Mouse (Mus musculus) frontal cortex, postnatal 25 days (tissue): ENCODE measurements around the gene Haus4.

Experiments
- DNase-seq, 2 experiments: peaks; one replicate each; pipeline ENCODE4 v3.0.0; 2022; ENCODE audit warnings: low spot score in 2 of 2

Gene Haus4

DNA sequence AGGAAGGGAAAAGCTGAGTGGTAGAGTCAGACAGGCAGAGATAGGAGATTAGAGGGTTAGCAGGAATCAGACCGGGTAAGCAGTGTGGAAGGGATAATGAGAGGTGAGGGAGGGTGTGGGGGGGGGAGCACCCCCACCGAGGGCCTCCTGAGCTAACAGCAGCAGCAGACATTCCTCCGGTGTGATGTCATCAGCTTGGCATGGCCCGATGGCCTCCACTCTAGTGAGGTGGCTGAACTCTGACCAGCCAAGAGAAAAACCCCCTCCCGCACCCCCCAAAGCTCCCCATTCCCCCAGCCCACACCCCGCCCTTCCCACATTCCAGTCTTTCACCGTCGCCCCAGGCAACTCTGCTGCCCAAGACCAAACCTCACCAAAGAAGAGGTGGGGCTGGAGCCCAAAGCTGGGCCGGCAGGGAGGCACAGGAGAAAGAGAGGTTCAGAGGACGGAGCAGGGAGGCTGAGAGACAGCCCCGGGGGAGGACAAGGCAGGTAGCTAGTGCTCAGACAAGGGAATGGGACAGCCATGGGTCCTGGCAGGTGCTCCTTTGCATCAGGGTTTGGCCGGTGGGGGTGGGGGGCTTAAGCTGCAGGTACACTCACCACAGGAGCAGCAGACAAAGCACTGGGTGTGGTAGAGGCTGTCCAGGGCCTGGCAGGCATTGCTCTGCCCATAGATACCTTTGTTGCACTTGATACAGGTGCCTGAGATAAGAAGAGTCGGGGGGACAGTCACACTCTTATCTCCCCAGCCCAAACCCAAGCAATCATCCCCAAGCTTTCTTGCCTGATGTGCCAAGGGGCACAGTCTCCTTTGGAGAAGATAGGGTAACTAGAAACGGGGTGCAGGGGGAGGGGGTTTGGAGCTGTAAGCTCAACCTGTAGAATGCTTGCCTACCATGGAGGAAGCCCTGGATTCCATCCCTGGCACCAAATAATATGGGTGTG lies 18.6 kb upstream of the Haus4 start:
- DNase-seq = no peak

DNA sequence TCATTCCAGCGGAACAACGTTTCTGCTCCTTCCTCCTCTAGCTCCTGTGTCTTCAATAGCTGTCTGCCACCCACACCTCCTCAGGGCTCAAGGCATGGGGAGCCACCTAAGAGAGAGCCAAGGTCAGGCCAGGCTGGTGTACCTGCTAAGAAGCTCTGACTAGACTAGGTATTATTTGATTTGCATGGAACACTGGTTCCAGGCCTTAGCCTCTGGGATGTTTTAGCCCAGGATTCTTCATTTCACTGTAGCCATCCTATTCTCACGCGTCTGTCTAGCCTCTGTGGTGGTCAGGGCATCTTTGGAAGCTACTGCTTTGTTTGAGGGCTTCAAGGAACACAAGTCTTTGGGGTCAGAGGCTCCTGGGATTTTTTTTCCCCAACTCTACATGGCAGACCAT lies 17.7 kb upstream of the Haus4 start:
- no peak for DNase-seq

DNA sequence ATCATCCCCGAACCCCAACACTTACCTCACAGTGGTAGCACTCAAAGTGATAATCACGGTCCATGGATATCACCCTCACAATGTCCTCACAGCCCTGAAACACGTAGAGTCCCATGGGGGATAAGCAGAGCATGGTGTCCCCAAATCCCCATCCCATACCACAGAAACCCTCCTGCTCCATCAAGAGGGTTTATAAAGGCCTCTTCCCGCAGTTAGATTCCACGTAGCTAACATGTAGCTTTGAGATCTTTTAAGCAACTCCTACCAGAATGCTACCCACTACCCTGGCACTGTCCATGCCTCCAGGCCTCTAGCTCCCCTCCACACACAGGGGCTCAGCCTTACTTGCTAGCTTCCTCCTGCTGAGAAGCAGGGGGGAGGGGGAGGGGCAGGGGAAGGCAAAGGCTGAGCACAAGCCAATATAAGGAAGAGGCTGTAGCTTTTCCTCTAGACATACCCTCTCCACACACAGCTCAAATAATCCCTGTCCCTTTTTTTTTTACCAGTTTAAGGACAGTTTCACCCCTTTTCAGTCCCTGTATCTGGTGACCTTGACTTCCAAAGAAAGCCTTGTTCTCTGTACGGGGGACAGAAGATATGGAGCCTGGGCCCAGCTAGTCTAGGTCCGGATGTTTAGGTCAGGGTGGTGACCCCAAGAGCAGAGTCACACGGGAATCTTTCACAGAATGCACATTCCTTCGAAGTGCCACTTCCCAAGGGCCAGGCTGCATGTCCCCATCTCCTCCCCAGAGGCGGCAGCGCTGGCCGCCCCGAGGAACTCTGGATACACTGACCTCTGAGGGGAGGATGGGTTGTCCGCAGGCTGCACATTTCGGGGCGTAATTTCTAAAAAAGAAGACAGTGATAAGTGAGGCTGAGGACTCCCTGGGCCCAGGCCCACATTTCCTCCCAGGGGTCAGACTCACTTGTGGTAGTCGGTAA lies 15.3 kb upstream of the Haus4 start:
- DNase-seq = no peak

- peak; percentile 62 to 66 for DNase-seq
Observed at GRCm38 (mm10) chr14:54568694-54569414, 14.4 kb upstream of the Haus4 start.

GRCm38 (mm10) chr14:54560527-54561242 lies 6.3 kb upstream of the Haus4 start:
- DNase-seq = no peak

- no peak for DNase-seq
Observed at GRCm38 (mm10) chr14:54557330-54557729, 2.9 kb upstream of the Haus4 start.

DNA sequence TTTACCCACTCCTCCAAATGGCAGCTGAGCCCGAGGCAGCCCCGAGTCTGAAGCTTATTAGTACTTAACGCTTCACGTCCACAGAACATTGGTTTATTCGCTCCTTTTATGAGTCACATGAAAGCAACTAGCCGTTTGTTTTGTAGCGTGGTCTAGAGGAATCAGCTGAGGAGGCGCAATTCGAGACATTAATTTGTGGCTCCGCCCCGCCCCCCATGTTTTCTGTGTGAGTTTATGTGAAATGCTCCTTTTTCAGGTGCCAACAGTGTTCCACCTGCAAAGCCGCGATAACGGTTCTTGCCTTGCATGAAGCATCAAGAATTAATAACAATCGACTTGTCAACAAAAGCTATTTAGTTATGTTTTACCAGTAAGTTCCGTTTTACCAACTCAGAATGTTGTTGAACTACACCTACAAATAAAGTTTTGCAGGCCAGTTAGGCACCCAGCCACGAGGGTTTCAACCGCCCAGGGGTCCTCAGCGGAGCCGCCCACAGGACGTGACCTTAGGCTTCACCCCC lies 902 bp downstream of the Haus4 start:
- DNase-seq = no peak

DNA sequence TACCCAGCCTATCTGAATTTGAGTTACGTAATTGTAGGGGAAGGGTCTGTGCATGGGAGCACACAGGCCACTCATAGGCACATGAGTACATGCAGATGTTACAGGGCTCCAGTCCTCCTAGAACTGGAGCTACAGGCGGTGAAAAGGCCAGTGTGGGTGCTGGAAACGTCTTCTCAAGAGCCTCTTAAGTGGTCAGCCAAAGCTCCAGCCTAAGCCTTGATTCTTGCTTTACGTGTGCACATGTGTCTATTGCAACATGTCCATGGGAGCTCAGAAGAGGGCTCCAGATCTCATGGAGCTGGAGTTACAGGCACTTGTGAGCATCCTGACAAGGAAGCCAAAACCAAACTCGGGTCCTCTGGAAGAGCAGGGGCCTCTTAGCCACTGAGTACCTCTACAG lies 9.7 kb downstream of the Haus4 start:
- DNase-seq = no peak

GRCm38 (mm10) chr14:54540771-54541170 lies 13.6 kb downstream of the Haus4 start:
- DNase-seq = no peak

- no peak for DNase-seq
Observed at GRCm38 (mm10) chr14:54538580-54538979, 15.8 kb downstream of the Haus4 start.

DNA sequence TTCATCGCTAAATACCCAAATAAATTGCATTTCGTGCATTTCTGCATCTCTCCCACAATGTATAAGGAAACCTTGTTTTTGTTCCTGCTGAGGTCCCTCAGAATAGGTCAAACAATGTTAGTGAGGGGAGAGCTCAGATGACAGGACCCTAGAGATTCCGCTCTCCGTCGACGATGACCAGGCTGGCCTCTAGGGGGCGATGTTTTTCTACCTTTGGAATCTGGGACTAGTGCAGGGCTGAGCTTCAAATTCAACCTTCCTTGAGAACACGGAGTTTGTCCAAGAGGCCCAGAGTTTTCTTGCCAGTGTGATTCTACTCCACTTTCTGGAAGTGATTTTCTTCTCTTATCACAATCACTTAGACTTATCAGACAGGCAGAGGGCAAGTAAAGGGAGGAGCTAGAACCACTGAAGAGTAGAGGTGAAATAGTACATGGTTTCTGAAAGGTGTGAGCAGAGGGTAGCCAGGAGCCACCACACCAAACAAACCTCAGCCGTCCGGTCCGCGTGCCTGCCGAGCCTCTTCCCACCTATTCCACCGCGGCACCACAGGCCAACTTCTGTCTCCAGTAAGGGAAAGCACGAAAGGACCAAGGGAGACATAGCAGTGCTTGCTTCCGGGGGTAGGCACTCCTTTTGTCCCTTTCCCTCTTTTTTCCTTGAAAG lies 25.8 kb downstream of the Haus4 start:
- DNase-seq = peak; percentile 84 to 86

GRCm38 (mm10) chr14:54528007-54528393 lies 26.4 kb downstream of the Haus4 start:
- no peak for DNase-seq

DNA sequence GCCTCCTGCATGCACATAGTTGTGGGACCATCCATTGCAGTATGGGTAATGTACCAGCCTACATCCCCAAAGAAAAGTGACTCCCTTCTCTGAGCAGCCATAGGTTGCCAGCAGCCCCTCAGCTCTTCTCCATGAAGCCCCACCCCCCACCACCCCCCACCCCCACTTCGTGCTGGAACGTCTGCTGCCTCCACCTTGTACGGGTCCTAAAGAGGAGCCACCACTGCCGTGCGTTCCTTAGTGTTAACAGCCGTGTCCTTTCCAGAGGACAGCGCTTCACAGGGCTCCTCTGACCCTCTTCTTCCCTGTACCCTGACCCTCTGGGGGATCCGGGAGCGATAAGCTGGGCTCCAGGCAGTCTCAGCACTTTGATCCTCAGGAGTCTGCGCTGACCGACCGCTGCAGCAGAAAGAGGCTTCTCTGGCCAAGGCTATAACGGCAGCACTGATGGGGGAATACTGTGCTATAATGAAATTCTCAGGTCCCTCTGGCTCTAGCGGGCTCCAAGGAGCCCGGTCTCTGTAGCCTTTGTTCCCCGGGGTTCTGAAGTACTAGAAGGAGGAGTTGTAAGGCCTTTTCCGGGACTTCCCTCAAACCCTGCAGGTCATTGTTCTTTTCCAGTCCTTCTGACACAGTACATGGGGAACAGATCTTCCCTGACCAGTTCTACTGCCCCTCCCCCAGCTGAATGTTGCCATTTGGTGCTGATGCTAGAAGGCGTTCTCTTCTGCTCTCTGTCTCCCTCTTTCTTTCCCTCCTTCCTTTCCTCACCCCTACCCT lies 27.0 kb downstream of the Haus4 start:
- DNase-seq = no peak

DNA sequence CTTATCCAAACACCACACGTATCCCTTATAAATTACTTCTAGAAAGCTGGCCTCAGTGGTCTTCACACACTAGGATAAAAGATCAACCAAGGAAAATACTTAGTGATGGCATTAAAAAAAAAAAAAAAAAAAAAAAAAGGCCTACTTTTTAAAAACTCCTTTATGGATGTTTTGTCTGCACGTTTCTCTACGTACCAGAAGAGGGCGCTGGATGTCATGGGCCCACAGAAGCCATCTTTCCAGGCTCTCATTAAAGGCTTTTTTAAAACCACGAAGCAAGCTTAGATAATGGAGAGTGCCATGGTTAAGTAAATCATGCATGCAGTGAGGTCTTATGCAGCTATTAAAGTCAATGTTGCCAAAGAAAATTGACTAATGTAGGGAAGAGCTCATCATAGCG lies 30.8 kb downstream of the Haus4 start:
- DNase-seq = no peak

GRCm38 (mm10) chr14:54516710-54517310 lies 37.6 kb downstream of the Haus4 start:
- DNase-seq = no peak

DNA sequence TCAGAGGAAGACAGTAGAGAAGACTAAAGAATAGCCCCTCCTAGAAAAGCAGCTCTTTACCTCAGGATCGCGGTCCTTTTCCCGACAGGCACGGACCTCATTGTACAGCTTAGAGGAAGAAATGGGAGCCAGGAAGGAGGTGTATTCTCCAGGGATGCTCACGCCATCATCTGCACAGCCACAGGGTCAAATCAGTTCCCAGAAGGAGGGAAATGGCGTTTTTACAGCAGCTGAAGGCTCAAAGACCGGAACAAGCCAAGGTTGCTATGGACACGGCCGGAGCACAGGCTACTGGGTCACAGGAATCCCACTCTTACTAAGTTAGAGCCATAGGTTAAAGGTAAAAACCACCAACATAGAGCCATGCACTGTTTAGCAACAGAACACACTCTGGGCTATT lies 44.6 kb downstream of the Haus4 start:
- DNase-seq = no peak

- no peak for DNase-seq
Observed at GRCm38 (mm10) chr14:54503092-54503491, 51.3 kb downstream of the Haus4 start.

DNA sequence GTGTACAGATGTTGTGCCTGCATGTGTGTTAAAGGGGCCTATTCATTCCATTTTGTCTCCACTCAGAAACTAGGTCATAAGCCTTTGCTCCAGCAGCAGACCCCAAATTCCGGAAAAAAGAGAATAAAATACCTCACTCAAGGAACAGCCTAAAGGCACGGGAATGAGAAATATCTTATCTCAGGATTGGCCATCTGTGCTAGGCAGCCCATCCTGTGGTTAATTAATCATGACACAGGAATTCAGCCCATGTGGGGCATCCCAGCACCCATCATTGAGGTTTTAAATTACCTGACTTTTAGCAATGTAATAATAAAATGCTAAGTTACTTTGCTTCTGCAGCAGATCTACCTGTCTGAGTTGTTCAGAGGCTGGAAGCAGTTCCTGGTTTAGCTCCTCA lies 53.1 kb downstream of the Haus4 start:
- DNase-seq = no peak

- DNase-seq = no peak
Observed at GRCm38 (mm10) chr14:54499330-54499729, 55.1 kb downstream of the Haus4 start.
